Mouse (Mus musculus) heart, postnatal 0 days (tissue): ENCODE data around the gene Ubash3b. TPM values are rescaled to one million over a fixed set of nuclear protein-coding genes. Genes with fewer than 3 reads are reported as not detected.

ENCODE experiments used
- ATAC-seq: fragments of 200-750 bp; cut with Nextera tagmentation; 2 replicates; pipeline ENCODE4 v1.8.0; 2017; ENCODE audit warnings: low read depth, moderate number of reproducible peaks, moderate library complexity; ENCODE audit not compliant: insufficient read depth
- DNase-seq: peaks from one replicate; pipeline ENCODE4 v3.0.0-alpha.2; 2016; ENCODE audit warnings: low spot score
- H3K27ac ChIP-seq: fragments of 300-500 bp; sonication (generic); 2 replicates; pipeline ENCODE4 v1.5.1; 2014; ENCODE audit warnings: low read depth, mild to moderate bottlenecking
- H3K27me3 ChIP-seq: fragments of 300-500 bp; sonication (generic); 2 replicates; pipeline ENCODE4 v1.6.1; 2014; ENCODE audit warnings: low read length, mixed read lengths; ENCODE audit not compliant: control insufficient read depth, insufficient read depth
- H3K36me3 ChIP-seq: fragments of 300-500 bp; sonication (generic); replicated peaks from 2 replicates; pipeline ENCODE4 v1.6.1; 2014; ENCODE audit warnings: low read length, mixed read lengths; ENCODE audit not compliant: control insufficient read depth, insufficient read depth
- H3K4me1 ChIP-seq: fragments of 300-500 bp; sonication (generic); 2 replicates; pipeline ENCODE4 v1.6.1; 2014; ENCODE audit warnings: antibody characterized with exemption; ENCODE audit not compliant: control insufficient read depth, insufficient read depth
- H3K4me2 ChIP-seq: fragments of 300-500 bp; sonication (generic); 2 replicates; pipeline ENCODE4 v1.6.1; 2014; ENCODE audit warnings: low read depth, mild to moderate bottlenecking, low read length, moderate library complexity
- H3K4me3 ChIP-seq: fragments of 300-500 bp; sonication (generic); 2 replicates; pipeline ENCODE4 v1.5.1; 2014; ENCODE audit warnings: low read depth, low read length
- H3K9ac ChIP-seq: fragments of 300-500 bp; sonication (generic); replicated peaks from 2 replicates; pipeline ENCODE4 v1.6.1; 2014; ENCODE audit warnings: low read depth, low read length, mixed read lengths
- H3K9me3 ChIP-seq: fragments of 300-500 bp; sonication (generic); replicated peaks from 2 replicates; pipeline ENCODE4 v1.6.1; 2016; ENCODE audit warnings: low read length; ENCODE audit not compliant: control insufficient read depth
- CTCF ChIP-seq: IDR thresholded peaks from 2 replicates; pipeline ENCODE4 v1.5.1; 2016; ENCODE audit warnings: antibody characterized with exemption, control low read depth, low read depth
- EP300 ChIP-seq: IDR thresholded peaks from 2 replicates; pipeline ENCODE4 v1.6.1; 2016; ENCODE audit warnings: antibody characterized with exemption, low read depth
- WGBS: fragments of 180-500 bp; shearing (Covaris S2); extraction: QIAGEN DNeasy Blood & Tissue Kit; methylation state at CpG from one replicate; pipeline ENCODE4 v1.1.7; 2014; 5-methylcytosine and 5-hydroxymethylcytosine counted together
- polyA plus RNA-seq: library from polyadenylated mRNA; unstranded; fragments of >200 nt; fragmentation: Nextera tagmentation; extraction: Ambion mirVana; gene quantifications from 2 replicates; pipeline ENCODE4 v1.2.1, GENCODE M21; 2015
- total RNA-seq: library from RNA; depleted of rRNA; stranded (reverse); fragments of >200 nt; gene quantifications from 2 replicates; pipeline ENCODE4 v1.2.3, GENCODE M21; 2014; ENCODE audit warnings: low replicate concordance

Ubash3b gene
- total and polyA plus RNA-seq, 2 experiments from 2014 or later: 4.0 to 6.6 TPM

GRCm38 (mm10) chr9:41173158-41173557 is 11.7 kb upstream of the Ubash3b start:
- Histone ChIP-seq H3K27me3 (no peaks in the 10 kb centered on the region), H3K36me3 (no peaks in the 10 kb centered on the region), H3K4me3 (no peak overlapping the region), H3K9ac (no peak overlapping the region), H3K9me3 (no peaks in the 10 kb centered on the region), H3K4me1 (peaks cover 19% of the 10 kb centered on the region), H3K4me2 (no peak overlapping the region), H3K27ac (no peak overlapping the region)
- TF ChIP-seq CTCF: no peak
- TF ChIP-seq EP300: no peak
- ATAC-seq: no peak
- 68% methylated on average over 3 of the region's 3 CpGs for WGBS
- no peak for DNase-seq

- no peak overlapping the region for H3K9ac ChIP-seq
- WGBS: 82% methylated on average over 8 of the region's 8 CpGs
- H3K27me3 ChIP-seq: no peaks in the 10 kb centered on the region
- peaks cover 19% of the 10 kb centered on the region for H3K4me1 ChIP-seq
- no peak overlapping the region for H3K27ac ChIP-seq
- no peak overlapping the region for H3K4me2 ChIP-seq
- DNase-seq (no peak), ATAC-seq (no peak)
- H3K9me3 ChIP-seq: no peaks in the 10 kb centered on the region
- no peak for TF ChIP-seq EP300
- TF ChIP-seq CTCF: no peak
- no peak overlapping the region for H3K4me3 ChIP-seq
- no peaks in the 10 kb centered on the region for H3K36me3 ChIP-seq
Measured at GRCm38 (mm10) chr9:41172426-41172825, 10.9 kb upstream of the Ubash3b start.

GRCm38 (mm10) chr9:41170026-41170425 is 8.5 kb upstream of the Ubash3b start:
- ATAC-seq (peak; percentile 86), DNase-seq (peak; percentile 73)
- H3K4me2 ChIP-seq: no peak overlapping the region
- H3K4me3 ChIP-seq: no peak overlapping the region
- TF ChIP-seq EP300: no peak
- no peak for TF ChIP-seq CTCF
- no peaks in the 10 kb centered on the region for H3K9me3 ChIP-seq
- peak overlapping the region; percentile 52 for H3K27ac ChIP-seq
- peaks cover 19% of the 10 kb centered on the region for H3K4me1 ChIP-seq
- no peaks in the 10 kb centered on the region for H3K36me3 ChIP-seq
- H3K27me3 ChIP-seq: no peaks in the 10 kb centered on the region
- H3K9ac ChIP-seq: no peak overlapping the region
- WGBS: 5% methylated on average over 8 of the region's 8 CpGs

GRCm38 (mm10) chr9:41168656-41169055 is 7.2 kb upstream of the Ubash3b start:
- no peak for DNase-seq
- no peaks in the 10 kb centered on the region for H3K9me3 ChIP-seq
- no peaks in the 10 kb centered on the region for H3K27me3 ChIP-seq
- no peak for ATAC-seq
- H3K9ac ChIP-seq: no peak overlapping the region
- no peak overlapping the region for H3K27ac ChIP-seq
- peaks cover 19% of the 10 kb centered on the region for H3K4me1 ChIP-seq
- no peak overlapping the region for H3K4me3 ChIP-seq
- no peak for TF ChIP-seq CTCF
- TF ChIP-seq EP300: no peak
- WGBS: 79% methylated on average over 2 of the region's 2 CpGs
- no peaks in the 10 kb centered on the region for H3K36me3 ChIP-seq
- H3K4me2 ChIP-seq: no peak overlapping the region

GRCm38 (mm10) chr9:41168206-41168605 is 6.7 kb upstream of the Ubash3b start:
- H3K27ac ChIP-seq: no peak overlapping the region
- no peak for ATAC-seq

GRCm38 (mm10) chr9:41166886-41167285 is 5.4 kb upstream of the Ubash3b start:
- no peak overlapping the region for H3K9ac ChIP-seq
- 44% methylated on average over 9 of the region's 10 CpGs for WGBS
- H3K4me2 ChIP-seq: no peak overlapping the region
- H3K4me1 ChIP-seq: peaks cover 12% of the 10 kb centered on the region
- H3K9me3 ChIP-seq: no peaks in the 10 kb centered on the region
- H3K4me3 ChIP-seq: no peak overlapping the region
- TF ChIP-seq CTCF (no peak), EP300 (no peak)
- no peak overlapping the region for H3K27ac ChIP-seq
- H3K36me3 ChIP-seq: no peaks in the 10 kb centered on the region
- ATAC-seq (no peak), DNase-seq (no peak)
- no peaks in the 10 kb centered on the region for H3K27me3 ChIP-seq

More at GRCm38 (mm10) chr9:41168206-41168605, 6.7 kb upstream of the Ubash3b start:
- no peaks in the 10 kb centered on the region for H3K9me3 ChIP-seq
- no peaks in the 10 kb centered on the region for H3K36me3 ChIP-seq
- H3K27me3 ChIP-seq: no peaks in the 10 kb centered on the region
- TF ChIP-seq CTCF: no peak
- no peak for TF ChIP-seq EP300
- no peak overlapping the region for H3K4me3 ChIP-seq
- H3K4me1 ChIP-seq: peaks cover 19% of the 10 kb centered on the region
- no peak for DNase-seq
- H3K9ac ChIP-seq: no peak overlapping the region
- H3K4me2 ChIP-seq: no peak overlapping the region
- WGBS: 90% methylated on average over 6 of the region's 6 CpGs
